Comparison of ENCODE assay signal across 10 mouse cellular contexts in the genomic region with DNA sequence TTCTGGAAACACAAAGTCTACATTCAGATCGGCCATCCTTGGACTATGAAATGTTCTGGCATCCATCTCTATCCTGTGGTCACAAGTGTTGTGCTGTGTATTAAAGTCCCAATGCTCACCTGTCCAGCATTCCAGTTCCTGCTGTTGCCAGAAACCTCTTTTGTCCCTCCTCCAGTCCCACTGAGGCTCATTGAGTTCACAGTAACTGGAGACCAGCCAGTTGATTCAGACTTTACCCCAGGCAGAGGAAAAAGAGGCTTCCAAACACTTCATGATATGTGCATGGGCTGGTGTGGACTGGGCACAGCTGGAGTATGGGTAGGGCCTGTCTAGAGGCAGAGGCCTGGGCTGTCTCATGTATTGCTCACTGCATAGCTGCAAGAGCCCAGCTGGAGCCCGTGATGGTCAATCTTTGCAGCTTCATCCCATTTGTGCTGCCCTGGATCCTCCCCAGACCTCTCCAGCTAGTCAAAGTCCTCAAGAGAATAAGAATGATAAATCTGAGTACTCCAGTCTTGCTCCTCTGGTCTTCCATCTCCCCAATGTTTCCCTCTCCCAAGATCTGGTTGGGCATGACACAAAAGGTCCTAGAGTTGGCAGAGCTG. TPM values are rescaled to one million over a fixed set of nuclear protein-coding genes. Genes with fewer than 3 reads are reported as not detected.
DNase-seq lines count a peak whose midpoint lies in the region; ATAC-seq and TF ChIP-seq lines count a peak whose summit lies in the region.
"Had no signal": no experiment of that assay in that cellular context is flagged by ENCODE, and none has a peak within 500 bp of the region (broad histone marks: within the 10 kb centered on the region; RNA-seq: fewer than 3 reads in every experiment).

No protein-coding gene starts in this region.

- DNase-seq in hindbrain, embryonic 10.5 days (ENCODE audit: low spot score): no peak
- DNase-seq in hindbrain, embryonic 11.5 days (ENCODE audit: low spot score): no peak
- peak; percentile 49 for DNase-seq in lung, postnatal 10 days
- DNase-seq in lung, adult 2 months: no peak
- peak; percentile 17 for DNase-seq in kidney, postnatal 14 days
- DNase-seq in layer of hippocampus, postnatal 36 days: no peak
- DNase-seq in left cerebral cortex, postnatal 10 days (ENCODE audit: extremely low spot score in 1 of 2, low spot score in 2 of 2): no peak
- DNase-seq: cerebellum, adult 11-12 months; thymus, postnatal 4 days had no signal

- no peak for TF ChIP-seq POLR2A in lung, adult 2 months (IDR thresholded peaks at IDR 0.05; ENCODE audit: borderline replicate concordance, extremely low read depth, low read depth, low read length)

- no peak overlapping the region for H3K27ac ChIP-seq in hindbrain, embryonic 10.5 days
- no peak overlapping the region for H3K27ac ChIP-seq in hindbrain, embryonic 11.5 days (ENCODE audit: low read depth, low read length)

- peak overlapping the region; percentile 34; the same call in 1 of the 2 replicates for H3K4me3 ChIP-seq in hindbrain, embryonic 10.5 days
- no peak overlapping the region for H3K4me3 ChIP-seq in hindbrain, embryonic 11.5 days (ENCODE audit: low read depth, low read length)
- H3K4me3 ChIP-seq in lung, adult 2 months (replicated peaks; ENCODE audit: extremely low read depth, low read depth, low read length): no peak overlapping the region

- no peak overlapping the region for H3K4me2 ChIP-seq in hindbrain, embryonic 11.5 days (replicated peaks; ENCODE audit: low read depth, low read length)

- peaks cover 10% of the 10 kb centered on the region for H3K4me1 ChIP-seq in hindbrain, embryonic 10.5 days (replicated peaks)
- H3K4me1 ChIP-seq in hindbrain, embryonic 11.5 days (replicated peaks; ENCODE audit: control insufficient read depth, insufficient read depth, low read length): no peaks in the 10 kb centered on the region
- H3K4me1 ChIP-seq in lung, adult 2 months (ENCODE audit: control insufficient read depth, insufficient read depth, low read length): peaks cover 7% of the 10 kb centered on the region; the same call in 1 of the 2 replicates

- no peak for TF ChIP-seq CTCF in lung, adult 2 months (IDR thresholded peaks at IDR 0.05; ENCODE audit: insufficient read depth, low read length)

- no peaks in the 10 kb centered on the region for H3K9me3 ChIP-seq in hindbrain, embryonic 10.5 days
- H3K9me3 ChIP-seq in hindbrain, embryonic 11.5 days (ENCODE audit: control insufficient read depth, low read length): no peaks in the 10 kb centered on the region

- intact Hi-C loops in left cerebral cortex, postnatal 10 days (cut with DNase I): no loop called here

- H3K9ac ChIP-seq in hindbrain, embryonic 11.5 days (ENCODE audit: low read depth, low read length): no peak overlapping the region

- ATAC-seq in hindbrain, embryonic 11.5 days (ENCODE audit: low FRiP score): no peak

- H3K36me3 ChIP-seq in hindbrain, embryonic 10.5 days: peaks cover 56% of the 10 kb centered on the region
- peaks cover 2% of the 10 kb centered on the region; the same call in 1 of the 2 replicates for H3K36me3 ChIP-seq in hindbrain, embryonic 11.5 days (ENCODE audit: control insufficient read depth, insufficient read depth, low read length)

- WGBS in hindbrain, embryonic 10.5 days: 79% methylated on average over 2 of the region's 2 CpGs
- WGBS in hindbrain, embryonic 11.5 days: 87% methylated on average over 2 of the region's 2 CpGs
- 64% methylated on average over 2 of the region's 2 CpGs for WGBS in lung, adult 2 months

- H3K27me3 ChIP-seq in hindbrain, embryonic 10.5 days (ENCODE audit: insufficient read depth, poor library complexity, severe bottlenecking): peaks cover 19% of the 10 kb centered on the region
- H3K27me3 ChIP-seq in hindbrain, embryonic 11.5 days (ENCODE audit: control insufficient read depth, insufficient read depth, low read length): no peaks in the 10 kb centered on the region

RNA-seq across cellular contexts. Expression of a gene that starts 0.8 kb away (rescaled TPM):
- 0.56 and 0.88 TPM in 2 replicates for polyA plus RNA-seq in hindbrain, embryonic 10.5 days (2016; fragmentation: Nextera tagmentation; extraction: Ambion mirVana)
- 0.86 and 1.4 TPM in 2 replicates for polyA plus RNA-seq in hindbrain, embryonic 11.5 days (2014; fragmentation: Nextera tagmentation; extraction: Ambion mirVana)
- 7.2 and 7.4 TPM in 2 replicates for polyA plus RNA-seq in lung, adult 2 months (2012; rRNA removed)
- total RNA-seq in layer of hippocampus, postnatal 36 days (2021): 1 to 10 TPM; 5.0 to 8.5 TPM
- 1 to 10 TPM; 1.4 TPM for total RNA-seq in left cerebral cortex, postnatal 10 days (2021)
- total RNA-seq: megakaryocyte, adult 5-6 weeks had no signal

RNA-seq across cellular contexts. Expression of a gene that starts 11.3 kb away (rescaled TPM):
- polyA plus RNA-seq in hindbrain, embryonic 10.5 days (2016; fragmentation: Nextera tagmentation; extraction: Ambion mirVana): 0.12 and 0.20 TPM in 2 replicates
- polyA plus RNA-seq in hindbrain, embryonic 11.5 days (2014; fragmentation: Nextera tagmentation; extraction: Ambion mirVana): 0.22 TPM in 1 of 2 replicates, not detected in the other
- polyA plus RNA-seq in lung, adult 2 months (2012; rRNA removed): 0.07 and 0.11 TPM in 2 replicates
- total RNA-seq in layer of hippocampus, postnatal 36 days (2021): 10 to 100 TPM; 73.7 to 91.3 TPM
- 1 to 10 TPM; 3.0 to 6.5 TPM for total RNA-seq in left cerebral cortex, postnatal 10 days (2021)
- total RNA-seq: megakaryocyte, adult 5-6 weeks had no signal

RNA-seq across cellular contexts. Expression of a gene that starts 29.3 kb away (rescaled TPM):
- 51.3 and 54.2 TPM in 2 replicates for polyA plus RNA-seq in hindbrain, embryonic 10.5 days (2016; fragmentation: Nextera tagmentation; extraction: Ambion mirVana)
- polyA plus RNA-seq in hindbrain, embryonic 11.5 days (2014; fragmentation: Nextera tagmentation; extraction: Ambion mirVana): 34.5 and 35.4 TPM in 2 replicates
- 7.8 and 11.9 TPM in 2 replicates for polyA plus RNA-seq in lung, adult 2 months (2012; rRNA removed)
- 10 to 100 TPM; 47.0 to 51.3 TPM for total RNA-seq in layer of hippocampus, postnatal 36 days (2021)
- total RNA-seq in left cerebral cortex, postnatal 10 days (2021): 10 to 100 TPM; 51.6 to 56.7 TPM

RNA-seq across cellular contexts. Expression of a gene that starts 29.4 kb away (rescaled TPM):
- polyA plus RNA-seq in hindbrain, embryonic 10.5 days (2016; fragmentation: Nextera tagmentation; extraction: Ambion mirVana): 62.6 and 66.8 TPM in 2 replicates
- polyA plus RNA-seq in hindbrain, embryonic 11.5 days (2014; fragmentation: Nextera tagmentation; extraction: Ambion mirVana): 51.1 and 52.1 TPM in 2 replicates
- polyA plus RNA-seq in lung, adult 2 months (2012; rRNA removed): 82.3 and 88.5 TPM in 2 replicates
- total RNA-seq in layer of hippocampus, postnatal 36 days (2021): 10 to 100 TPM; 77.3 to 80.9 TPM
- 10 to 100 TPM; 81.6 to 82.9 TPM for total RNA-seq in left cerebral cortex, postnatal 10 days (2021)

RNA-seq across cellular contexts. Expression of a gene that starts 48.7 kb away (rescaled TPM):
- polyA plus RNA-seq in hindbrain, embryonic 10.5 days (2016; fragmentation: Nextera tagmentation; extraction: Ambion mirVana): 20.2 and 67.1 TPM in 2 replicates
- 71.3 and 74.5 TPM in 2 replicates for polyA plus RNA-seq in hindbrain, embryonic 11.5 days (2014; fragmentation: Nextera tagmentation; extraction: Ambion mirVana)
- 0.10 and 0.15 TPM in 2 replicates for polyA plus RNA-seq in lung, adult 2 months (2012; rRNA removed)
- total RNA-seq in layer of hippocampus, postnatal 36 days (2021): 100 to 1,000 TPM; 167 to 170 TPM
- total RNA-seq in left cerebral cortex, postnatal 10 days (2021): 100 to 1,000 TPM; 392 to 416 TPM
- total RNA-seq: megakaryocyte, adult 5-6 weeks had no signal

Comparison
In these comparisons a context has a peak if more than half of its experiments do, and no peak if none do; other contexts are left out.
1. DNase-seq: peak in lung, postnatal 10 days (single experiment) and kidney, postnatal 14 days (single experiment); none in hindbrain, embryonic 10.5 days (single experiment), hindbrain, embryonic 11.5 days (single experiment), lung, adult 2 months (single experiment), layer of hippocampus, postnatal 36 days (0 of 2) and left cerebral cortex, postnatal 10 days (0 of 2).